Mouse (Mus musculus) erythroblast, embryonic 14.5 days (primary cell): Measurements from ENCODE around the gene Foxc1. TPM values are rescaled to one million over a fixed set of nuclear protein-coding genes. Genes with fewer than 3 reads are reported as not detected.

Experiments
- H3K27me3 ChIP-seq: 2 replicates; pipeline ENCODE4 v1.6.1; 2012; ENCODE audit warnings: inconsistent platforms; ENCODE audit not compliant: control insufficient read depth
- H3K36me3 ChIP-seq: 2 replicates; pipeline ENCODE4 v1.6.1; 2012; ENCODE audit warnings: mild to moderate bottlenecking, inconsistent platforms; ENCODE audit not compliant: control insufficient read depth
- H3K4me1 ChIP-seq: 2 replicates; pipeline ENCODE4 v1.6.1; 2012; ENCODE audit warnings: inconsistent platforms; ENCODE audit not compliant: control insufficient read depth
- H3K4me3 ChIP-seq: replicated peaks from 2 replicates; pipeline ENCODE3; 2012; ENCODE audit warnings: moderate library complexity, mild to moderate bottlenecking, inconsistent platforms
- H3K9me3 ChIP-seq: 2 replicates; pipeline ENCODE4 v1.6.1; 2012; ENCODE audit warnings: low read length, inconsistent platforms, mixed read lengths; ENCODE audit not compliant: control insufficient read depth
- GATA1 ChIP-seq: IDR thresholded peaks from 2 replicates; pipeline ENCODE4 v1.6.1; 2012; ENCODE audit warnings: low read length, inconsistent platforms, mixed read lengths
- TAL1 ChIP-seq: IDR thresholded peaks from 3 replicates; pipeline ENCODE4 v1.6.1; 2012; ENCODE audit warnings: low read length, inconsistent platforms, mixed read lengths
- polyA plus RNA-seq: library from polyadenylated mRNA; stranded (reverse); fragments of >175 nt; gene quantifications from 2 replicates; pipeline ENCODE4 v1.2.3, GENCODE M21; 2012

Foxc1 gene
- polyA plus RNA-seq, 1 experiment: not detected

DNA sequence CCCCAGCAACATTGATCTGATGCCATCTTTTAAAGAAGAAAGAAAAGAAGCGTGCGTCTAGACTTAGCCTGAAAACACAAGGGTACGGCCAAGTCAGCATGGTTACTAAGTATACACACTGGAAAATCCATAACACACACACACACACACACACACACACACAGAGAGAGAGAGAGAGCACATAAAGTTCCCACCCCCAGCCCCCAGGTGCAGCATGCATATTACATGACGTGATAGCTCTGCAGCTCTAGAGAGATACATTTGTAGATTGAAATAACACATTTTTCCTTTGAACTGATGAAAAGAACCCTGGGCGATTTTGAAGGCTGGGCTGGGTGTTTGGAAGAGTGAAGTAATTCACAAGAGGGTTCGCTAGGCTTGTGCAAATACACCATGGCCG lies 21.7 kb upstream of the Foxc1 start:
- TF ChIP-seq TAL1 (no peak), GATA1 (no peak)
- H3K9me3 ChIP-seq: no peaks in the 10 kb centered on the region
- no peak overlapping the region for H3K4me3 ChIP-seq
- H3K36me3 ChIP-seq: no peaks in the 10 kb centered on the region
- no peaks in the 10 kb centered on the region for H3K27me3 ChIP-seq
- H3K4me1 ChIP-seq: no peaks in the 10 kb centered on the region

DNA sequence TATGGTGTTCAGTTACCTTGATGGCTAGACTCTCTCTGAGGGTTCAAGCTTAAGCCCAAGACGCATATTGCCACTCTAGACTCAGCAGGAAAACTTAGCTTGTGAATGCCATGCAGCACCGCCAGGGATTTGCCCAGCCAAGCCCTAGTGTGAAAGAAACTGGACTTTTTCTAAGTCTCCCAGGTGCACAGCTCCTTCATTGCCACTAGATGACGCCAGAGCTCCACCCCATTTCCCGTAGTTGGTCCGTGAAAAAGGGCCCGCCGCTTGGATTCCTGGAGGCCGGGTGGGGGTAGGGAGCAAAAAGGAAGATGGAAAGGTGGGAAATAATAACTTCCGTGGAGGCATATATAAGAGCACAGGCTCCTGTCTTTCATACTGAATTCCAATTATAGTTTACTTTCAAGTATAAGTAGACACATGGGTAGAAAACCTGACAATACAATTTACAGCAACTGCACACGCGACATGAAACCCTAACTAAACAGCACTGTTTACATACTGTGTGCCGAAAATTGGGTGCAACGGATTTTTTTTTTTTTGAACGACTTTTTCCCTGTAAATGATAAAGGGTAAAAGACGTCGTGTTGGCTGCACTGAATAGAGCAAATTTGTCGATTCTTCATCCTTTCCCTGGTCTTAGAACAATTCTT lies 13.8 kb upstream of the Foxc1 start:
- Histone ChIP-seq H3K4me3 (no peak overlapping the region), H3K36me3 (no peaks in the 10 kb centered on the region), H3K4me1 (no peaks in the 10 kb centered on the region), H3K9me3 (no peaks in the 10 kb centered on the region), H3K27me3 (peaks cover 16% of the 10 kb centered on the region)
- TF ChIP-seq GATA1: no peak
- TF ChIP-seq TAL1: no peak

DNA sequence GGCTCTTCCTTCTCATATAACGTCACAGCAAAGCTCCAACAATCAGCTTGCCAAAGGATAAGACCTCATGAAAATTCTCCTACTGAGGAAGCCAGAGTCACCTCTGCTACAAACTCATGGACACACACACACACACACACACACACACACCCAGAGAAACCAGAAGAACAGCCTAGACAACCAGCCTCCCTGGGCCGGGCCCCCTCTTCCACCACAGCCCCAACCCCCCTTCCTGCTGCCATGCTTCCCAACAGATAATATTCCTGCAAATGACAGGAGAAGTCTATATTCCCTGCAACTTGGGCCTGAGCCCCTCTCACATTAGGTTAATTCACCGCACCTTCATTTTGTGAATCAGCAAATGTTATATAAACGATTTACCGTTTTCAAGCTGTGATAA lies 13.3 kb upstream of the Foxc1 start:
- TF ChIP-seq TAL1 (no peak), GATA1 (no peak)
- Histone ChIP-seq H3K36me3 (no peaks in the 10 kb centered on the region), H3K27me3 (peaks cover 21% of the 10 kb centered on the region), H3K4me3 (no peak overlapping the region), H3K4me1 (no peaks in the 10 kb centered on the region), H3K9me3 (no peaks in the 10 kb centered on the region)

DNA sequence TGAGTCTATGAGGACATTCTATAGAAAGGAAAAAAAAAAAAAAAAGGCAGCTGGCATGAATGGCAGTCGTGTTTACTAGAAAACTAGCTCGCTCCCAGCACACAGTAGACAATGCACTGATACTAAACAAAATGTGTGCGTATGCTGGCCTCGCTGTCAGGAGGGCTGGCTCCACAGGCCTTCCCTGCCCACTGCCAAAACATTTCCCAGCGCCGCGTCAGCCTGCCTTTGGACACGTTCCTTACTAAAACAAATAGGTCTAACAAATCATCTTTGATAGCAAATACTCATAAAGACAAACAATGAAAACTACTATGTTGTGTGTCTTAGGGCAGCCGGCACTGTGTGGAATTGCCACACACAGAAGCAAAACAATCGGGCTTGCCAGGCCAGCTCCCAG lies 9.1 kb upstream of the Foxc1 start:
- peaks cover 2% of the 10 kb centered on the region; the same call in 1 of the 2 replicates for H3K9me3 ChIP-seq
- H3K36me3 ChIP-seq: no peaks in the 10 kb centered on the region
- H3K4me1 ChIP-seq: no peaks in the 10 kb centered on the region
- no peak overlapping the region for H3K4me3 ChIP-seq
- TF ChIP-seq GATA1 (no peak), TAL1 (no peak)
- H3K27me3 ChIP-seq: peaks cover 62% of the 10 kb centered on the region

DNA sequence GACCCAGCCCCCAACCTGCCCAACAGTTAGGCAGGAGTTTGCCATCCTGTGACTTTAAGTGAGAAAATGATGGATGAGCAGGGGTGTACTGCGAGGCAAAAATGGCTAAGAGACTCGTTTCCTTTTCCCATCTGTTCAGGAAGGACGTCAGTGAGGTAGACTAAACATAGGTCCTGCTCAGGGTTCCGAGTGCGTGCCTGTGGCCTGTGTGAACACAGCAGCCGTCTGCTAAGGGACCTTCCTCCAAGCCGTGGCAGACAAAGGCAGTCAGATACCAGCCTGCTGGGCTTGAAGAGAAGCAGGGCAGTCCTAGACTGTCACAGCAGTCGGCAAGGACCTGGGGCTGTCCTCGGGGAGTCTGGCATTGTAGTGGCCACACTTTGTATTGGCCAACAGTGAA lies 8.4 kb upstream of the Foxc1 start:
- Histone ChIP-seq H3K27me3 (peaks cover 67% of the 10 kb centered on the region), H3K4me1 (no peaks in the 10 kb centered on the region), H3K36me3 (no peaks in the 10 kb centered on the region), H3K4me3 (no peak overlapping the region), H3K9me3 (peaks cover 2% of the 10 kb centered on the region; the same call in 1 of the 2 replicates)
- TF ChIP-seq GATA1 (no peak), TAL1 (no peak)

DNA sequence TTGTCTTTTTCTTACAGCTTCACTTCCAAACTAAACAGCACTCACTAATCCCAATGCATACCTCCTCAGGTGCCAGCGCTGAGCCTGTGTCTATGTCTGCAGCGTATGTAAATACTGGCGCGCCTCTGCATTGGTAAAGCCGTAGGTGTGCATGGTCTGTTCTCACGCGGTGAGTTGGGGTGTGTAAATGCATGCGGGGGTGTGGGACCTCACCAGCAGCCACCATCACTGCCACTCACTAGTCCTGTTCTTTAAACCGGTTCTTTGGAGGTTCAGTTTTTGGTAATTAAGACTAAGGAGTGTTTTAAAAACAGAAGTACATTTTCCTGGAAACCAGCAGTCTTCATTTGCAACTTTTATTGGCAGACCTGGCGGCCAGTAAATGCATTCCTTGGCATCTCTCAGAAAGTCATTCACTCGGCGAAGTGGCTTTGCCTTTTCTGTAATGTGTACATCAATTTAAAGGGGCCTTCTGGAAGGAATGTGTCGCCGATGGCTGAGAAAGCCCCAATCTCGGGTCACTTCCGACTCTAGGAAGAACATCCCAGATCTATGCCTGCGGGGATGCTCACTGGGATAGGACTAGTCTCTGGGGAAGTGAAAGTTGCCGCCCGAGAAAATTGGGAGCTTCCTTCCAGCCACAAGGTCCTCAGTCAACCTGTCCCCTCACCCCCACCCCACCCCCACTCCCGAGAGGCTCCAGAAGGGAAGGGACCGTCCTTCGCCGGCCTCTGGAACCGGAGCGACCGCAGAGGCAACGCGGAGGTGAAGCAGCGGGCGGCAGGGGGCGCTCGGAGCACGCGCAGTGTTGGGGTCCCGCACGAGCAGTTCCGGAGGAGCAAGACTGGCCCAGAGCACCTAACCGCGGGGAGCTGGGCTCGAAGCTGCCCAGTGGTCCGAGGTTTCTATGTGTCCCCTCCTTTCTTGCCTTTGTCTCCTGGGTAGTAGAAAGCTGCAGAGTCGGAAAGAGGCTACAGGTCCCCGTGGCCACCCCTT lies 5.6 kb upstream of the Foxc1 start:
- H3K27me3 ChIP-seq: peaks cover 85% of the 10 kb centered on the region
- TF ChIP-seq GATA1 (no peak), TAL1 (no peak)
- peaks cover 3% of the 10 kb centered on the region; the same call in 1 of the 2 replicates for H3K9me3 ChIP-seq
- no peaks in the 10 kb centered on the region; the same call in 1 of the 2 replicates for H3K4me1 ChIP-seq
- no peak overlapping the region for H3K4me3 ChIP-seq
- H3K36me3 ChIP-seq: no peaks in the 10 kb centered on the region

DNA sequence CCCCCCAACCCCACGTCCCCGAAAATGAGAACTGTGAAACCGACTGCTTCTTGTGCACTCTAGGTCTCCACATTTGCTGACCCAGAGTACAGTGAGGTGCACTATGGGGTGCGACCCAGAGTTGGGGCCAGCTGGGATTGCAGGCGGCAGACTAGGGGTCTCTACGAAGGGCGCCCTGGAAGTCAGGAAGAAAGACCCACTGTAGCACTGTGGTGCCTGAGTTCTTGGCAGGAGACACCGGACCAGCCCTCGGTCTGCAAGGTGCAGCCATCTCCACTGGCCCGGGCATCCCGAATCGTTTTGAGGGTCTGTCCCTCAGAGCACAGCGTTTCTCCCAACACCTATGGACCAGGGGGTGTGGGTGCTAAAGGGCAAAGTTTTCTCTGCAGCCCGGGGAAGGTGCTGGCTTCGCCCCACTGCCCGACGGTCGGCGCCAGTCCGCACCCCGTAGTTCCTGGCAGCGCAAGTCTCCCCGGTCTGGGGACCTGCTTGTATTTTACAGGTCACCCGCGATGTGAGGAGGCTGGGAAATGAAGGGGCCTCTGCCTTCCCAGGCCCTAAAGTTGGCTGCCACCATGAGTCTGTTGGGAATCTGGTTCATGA lies 4.6 kb upstream of the Foxc1 start:
- Histone ChIP-seq H3K4me3 (no peak overlapping the region), H3K4me1 (peaks cover 3% of the 10 kb centered on the region; the same call in 1 of the 2 replicates), H3K36me3 (no peaks in the 10 kb centered on the region), H3K27me3 (peaks cover 94% of the 10 kb centered on the region), H3K9me3 (peaks cover 5% of the 10 kb centered on the region; the same call in 1 of the 2 replicates)
- TF ChIP-seq GATA1 (no peak), TAL1 (no peak)

DNA sequence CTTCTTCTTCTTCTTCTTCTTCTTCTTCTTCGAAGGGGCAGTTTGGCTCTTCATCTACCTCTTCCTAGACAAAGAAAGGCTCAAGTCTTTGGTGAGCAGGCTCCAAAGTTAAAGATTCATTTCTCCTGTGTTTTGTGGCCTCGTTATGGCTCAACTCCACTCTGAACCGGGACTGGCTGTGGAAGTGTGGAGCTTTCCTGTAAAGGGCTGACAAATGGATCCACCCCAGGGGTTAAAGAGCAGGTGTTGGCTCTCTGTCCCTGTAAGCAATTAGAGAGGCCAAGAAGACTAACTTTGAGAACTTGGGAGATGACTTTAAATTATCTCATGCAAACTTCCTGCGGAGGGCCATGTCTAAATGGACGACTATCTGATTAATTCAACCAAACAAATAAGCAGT lies 4.0 kb upstream of the Foxc1 start:
- Histone ChIP-seq H3K9me3 (peaks cover 9% of the 10 kb centered on the region; the same call in 1 of the 2 replicates), H3K4me3 (no peak overlapping the region), H3K36me3 (no peaks in the 10 kb centered on the region), H3K27me3 (peaks cover 98% of the 10 kb centered on the region), H3K4me1 (peaks cover 4% of the 10 kb centered on the region; the same call in 1 of the 2 replicates)
- TF ChIP-seq GATA1: no peak
- TF ChIP-seq TAL1: no peak
